Mouse (Mus musculus) lung, postnatal 4 days (tissue): ENCODE measurements around the gene Helz.

ENCODE experiments used
- DNase-seq, 2 experiments: peaks; one replicate each; pipeline ENCODE4 v3.0.0; 2021

Helz gene

DNA sequence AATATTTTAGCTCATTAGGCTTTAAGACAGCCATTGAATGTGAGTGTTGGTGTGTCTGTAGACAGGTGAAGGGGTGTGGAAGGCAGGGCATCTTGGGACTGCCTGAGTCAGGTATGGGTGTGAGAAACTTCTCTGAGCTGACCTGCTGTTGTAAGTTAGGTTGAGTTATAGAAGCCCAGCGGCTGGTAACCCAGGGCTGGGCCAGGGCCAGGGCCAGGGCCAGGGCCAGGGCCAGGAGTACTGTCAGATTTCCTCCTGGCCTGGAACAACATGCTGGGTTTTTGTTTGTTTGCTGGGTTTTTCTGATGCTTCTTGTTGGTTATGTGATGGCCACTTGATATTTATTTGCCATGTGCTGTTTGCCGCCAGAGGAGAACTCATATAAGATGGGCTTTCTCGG, 76.9 kb downstream of the Helz start:
- DNase-seq = no peak

GRCm38 (mm10) chr11:107625746-107626145, 78.0 kb downstream of the Helz start:
- DNase-seq = no peak

- DNase-seq = peak; percentile 59 to 72
Observed at GRCm38 (mm10) chr11:107629504-107629903, 81.8 kb downstream of the Helz start.

GRCm38 (mm10) chr11:107629951-107630350, 82.2 kb downstream of the Helz start:
- DNase-seq = no peak

DNA sequence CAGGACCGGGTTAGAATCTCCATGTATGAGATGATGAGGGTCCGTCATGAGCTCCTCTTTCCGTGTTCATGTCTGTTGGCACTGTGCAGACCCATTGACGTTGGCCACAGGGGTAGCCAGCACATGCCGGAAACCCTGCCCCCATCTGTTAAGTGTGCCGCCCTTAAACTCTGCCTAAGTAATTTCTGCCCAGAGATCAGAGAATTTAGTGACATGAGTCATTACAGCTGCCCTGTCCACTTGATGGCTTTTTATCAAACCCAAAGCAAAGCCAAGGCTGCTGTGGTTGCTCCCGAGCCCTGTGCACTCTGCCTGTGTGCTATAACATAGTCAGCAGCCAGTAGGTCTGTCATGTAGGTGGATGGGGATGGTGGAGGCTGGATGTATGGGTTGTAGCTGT, 83.4 kb downstream of the Helz start:
- DNase-seq = no peak

DNA sequence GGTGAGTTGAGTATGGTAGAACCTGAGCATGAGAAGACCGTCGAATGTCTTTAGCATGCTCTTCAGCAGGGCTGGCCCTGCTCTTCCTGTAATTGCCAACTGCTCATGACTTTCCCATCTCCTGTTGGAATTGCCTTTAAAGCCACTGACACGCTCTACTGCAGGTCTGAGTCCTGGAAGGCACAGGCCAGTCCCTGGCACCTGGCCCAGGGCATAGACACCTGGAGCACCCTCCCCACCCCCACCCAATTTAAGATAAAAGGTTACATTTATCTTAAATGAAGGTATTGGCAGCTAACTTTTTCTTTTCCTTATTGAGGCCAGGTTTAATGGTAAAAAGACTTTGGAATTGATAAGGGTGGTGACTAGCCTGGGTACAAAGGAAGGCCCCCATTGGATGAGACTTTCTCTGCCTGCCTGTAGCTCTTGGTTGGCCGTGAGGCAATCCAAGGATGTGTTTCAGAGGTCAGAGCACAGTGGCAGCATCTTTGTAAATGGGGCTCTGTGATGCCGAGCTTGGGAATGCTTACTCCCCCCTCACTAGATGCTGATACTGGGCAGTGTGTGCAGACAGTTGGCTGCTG, 85.9 kb downstream of the Helz start:
- DNase-seq = no peak

DNA sequence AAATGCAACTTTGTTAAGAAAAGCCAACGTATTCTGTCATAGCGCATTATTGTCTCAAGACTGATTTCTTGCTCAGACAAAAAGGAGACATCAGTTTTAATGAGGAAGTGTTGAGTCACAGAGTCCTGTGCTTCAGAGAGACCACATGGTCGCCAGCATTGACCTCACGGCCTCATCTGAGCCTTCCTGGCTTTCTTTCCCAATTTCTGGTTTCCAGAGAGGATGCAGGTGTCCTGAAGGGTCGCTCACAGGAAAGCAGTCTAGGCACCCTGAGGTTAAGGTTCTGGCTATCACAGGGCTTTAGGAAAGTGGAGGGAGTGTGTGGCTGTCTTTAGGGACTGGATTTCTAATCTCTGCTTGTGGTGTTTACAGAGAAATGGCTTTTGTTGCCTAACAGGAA, 90.4 kb downstream of the Helz start:
- DNase-seq = no peak

GRCm38 (mm10) chr11:107639657-107640056, 91.9 kb downstream of the Helz start:
- DNase-seq = no peak

- DNase-seq = no peak
Observed at GRCm38 (mm10) chr11:107644461-107644860, 96.7 kb downstream of the Helz start.

GRCm38 (mm10) chr11:107647330-107647729, 99.6 kb downstream of the Helz start:
- DNase-seq = no peak

DNA sequence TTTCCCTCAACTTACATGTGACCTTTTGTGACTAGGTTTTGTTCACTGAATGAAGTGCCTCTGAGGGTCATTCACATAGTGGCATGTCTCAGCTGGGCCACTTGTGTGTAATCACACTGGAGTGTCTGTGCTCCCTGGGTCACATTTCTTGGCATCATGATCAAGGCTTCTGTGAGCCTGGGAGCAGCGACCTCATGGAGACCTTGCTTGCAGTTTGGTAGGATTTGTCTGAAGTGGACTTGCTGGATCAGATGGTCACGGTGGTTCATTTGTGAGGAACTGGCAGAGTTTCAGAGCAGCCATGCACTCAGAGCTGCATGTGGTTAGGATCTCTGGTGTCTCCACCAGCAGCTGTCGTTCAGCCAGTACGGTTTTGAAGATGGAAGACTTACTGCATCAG, 100.9 kb downstream of the Helz start:
- DNase-seq = peak; percentile 39 to 78

DNA sequence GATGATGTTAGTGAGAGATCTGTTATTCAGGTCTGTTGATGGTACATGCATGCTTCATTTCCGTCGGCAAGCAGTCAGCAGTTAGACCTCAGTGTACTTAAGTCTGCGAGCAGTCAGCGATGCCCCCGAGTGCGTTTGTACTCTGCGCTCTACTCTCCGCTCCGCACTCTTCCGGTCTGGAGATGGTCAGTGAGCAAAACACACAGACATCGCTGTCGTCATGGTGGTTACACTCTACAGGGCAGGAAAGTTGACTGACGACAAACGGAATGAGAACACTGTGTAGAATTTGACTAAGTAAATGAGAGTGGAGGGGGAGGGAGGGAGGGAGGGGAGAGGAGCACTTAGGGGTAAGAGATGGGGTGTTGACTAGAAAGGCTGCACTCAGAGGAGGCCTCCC, 101.7 kb downstream of the Helz start:
- DNase-seq = no peak

DNA sequence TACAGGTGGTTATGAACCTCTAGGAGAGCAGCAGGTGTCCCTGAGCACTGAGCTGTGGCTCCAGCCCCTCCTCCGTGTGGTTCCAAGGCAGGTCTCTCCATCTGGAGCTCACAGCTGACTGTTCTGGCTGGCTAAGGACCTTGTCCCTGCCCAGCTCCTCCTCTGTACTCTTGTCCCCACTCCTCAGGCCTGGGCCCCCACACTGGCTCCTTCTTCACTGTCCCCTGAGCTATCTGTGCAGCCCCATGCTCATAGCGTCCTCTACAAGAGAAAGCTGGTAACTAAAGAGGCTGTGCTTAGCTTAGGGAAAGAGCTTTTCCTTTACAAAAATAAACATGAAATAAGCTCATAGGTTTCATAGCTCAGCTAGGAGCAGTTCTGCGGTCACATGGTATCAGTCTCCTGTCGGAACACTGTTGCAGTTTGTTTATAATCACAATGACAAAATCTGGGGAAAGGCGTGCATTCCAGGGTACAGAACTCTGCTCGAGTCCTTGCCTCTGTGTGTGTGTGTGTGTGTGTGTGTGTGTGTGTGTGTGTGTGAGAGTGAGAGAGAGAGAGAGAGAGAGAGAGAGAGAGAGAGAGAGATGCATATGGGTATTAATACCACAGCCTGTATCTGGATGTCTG, 102.8 kb downstream of the Helz start:
- no peak for DNase-seq

- DNase-seq = no peak
Observed at GRCm38 (mm10) chr11:107651391-107651790, 103.7 kb downstream of the Helz start.

DNA sequence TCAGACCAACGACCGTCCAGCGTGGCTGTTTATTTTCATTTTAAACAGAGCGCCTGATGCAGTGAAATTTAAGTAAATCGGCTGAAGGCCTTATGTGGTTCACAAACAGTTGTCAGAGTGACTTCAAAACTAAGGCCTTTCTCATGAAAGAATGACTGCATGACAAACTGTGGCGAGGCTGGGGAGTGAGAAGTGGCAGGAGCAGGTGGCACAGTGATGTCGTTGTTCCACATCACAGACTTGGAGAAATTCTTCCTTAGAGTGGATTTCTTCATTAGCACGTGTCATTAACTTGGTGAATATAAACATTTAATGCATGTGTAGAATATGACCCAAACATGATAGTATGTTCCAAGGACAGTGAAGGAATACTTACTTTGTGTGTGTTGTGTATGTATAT, 104.4 kb downstream of the Helz start:
- no peak for DNase-seq

- no peak for DNase-seq
Observed at GRCm38 (mm10) chr11:107655538-107655937, 107.8 kb downstream of the Helz start.

GRCm38 (mm10) chr11:107657117-107657516, 109.4 kb downstream of the Helz start:
- DNase-seq = no peak

GRCm38 (mm10) chr11:107660452-107660851, 112.7 kb downstream of the Helz start:
- no peak for DNase-seq

DNA sequence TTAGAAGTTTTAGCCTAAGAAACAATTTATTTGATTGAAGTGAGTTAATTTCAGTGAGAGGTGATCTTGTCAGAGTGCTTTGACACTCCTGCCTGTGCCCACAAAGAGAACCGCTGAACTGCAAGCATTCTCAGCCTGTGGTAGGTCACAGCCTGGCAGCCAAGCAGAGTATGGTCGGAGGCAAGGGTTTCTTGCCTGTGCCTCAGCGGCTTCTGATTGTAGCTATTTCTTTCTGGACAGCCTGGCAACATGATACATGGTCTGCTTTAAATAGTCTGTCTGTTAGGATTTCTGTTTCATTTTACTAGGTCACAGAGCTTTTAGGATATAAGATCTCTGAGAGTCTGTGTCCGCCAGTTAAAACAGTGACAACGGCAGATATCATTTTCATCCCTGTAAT, 114.9 kb downstream of the Helz start:
- no peak for DNase-seq

GRCm38 (mm10) chr11:107667542-107667941, 119.8 kb downstream of the Helz start:
- DNase-seq = no peak

DNA sequence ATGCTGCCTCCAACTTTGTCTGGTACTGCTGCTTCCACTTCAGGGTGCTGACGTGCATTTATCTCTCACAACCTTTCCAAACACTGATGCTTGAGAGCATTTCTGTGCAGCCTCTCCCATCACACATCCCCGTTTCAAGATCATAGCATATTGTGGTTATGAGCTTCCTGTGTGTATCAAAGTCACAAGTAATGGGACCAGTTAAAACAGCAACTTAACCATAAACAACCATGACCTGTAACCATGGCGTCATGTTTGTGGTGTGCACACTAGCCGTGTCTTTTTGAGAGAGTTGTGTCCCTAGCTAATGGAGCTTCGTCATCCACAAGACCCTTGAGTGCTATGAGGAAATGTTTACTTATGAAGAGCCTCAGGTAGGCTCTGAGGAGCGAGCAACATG, 120.5 kb downstream of the Helz start:
- no peak for DNase-seq

DNA sequence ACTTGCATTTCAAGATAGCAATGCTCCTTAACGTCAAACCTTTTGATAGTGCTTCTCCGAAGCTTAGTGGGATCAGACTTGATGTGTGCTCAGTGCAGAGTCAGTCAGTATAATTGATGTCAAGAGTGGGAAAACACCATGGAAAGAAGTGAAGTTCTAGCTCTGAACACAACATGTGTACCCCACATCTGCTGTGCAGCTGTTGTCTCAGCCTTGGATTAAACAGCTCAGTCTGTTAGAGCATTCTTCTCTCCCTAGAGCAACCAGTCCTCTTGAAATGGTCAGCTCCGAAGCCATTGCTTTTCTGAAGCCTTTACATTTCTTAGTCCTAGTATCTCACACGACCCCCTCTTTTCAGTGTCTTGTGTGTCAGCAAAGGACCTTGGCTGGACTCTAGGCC, 121.2 kb downstream of the Helz start:
- DNase-seq = no peak

DNA sequence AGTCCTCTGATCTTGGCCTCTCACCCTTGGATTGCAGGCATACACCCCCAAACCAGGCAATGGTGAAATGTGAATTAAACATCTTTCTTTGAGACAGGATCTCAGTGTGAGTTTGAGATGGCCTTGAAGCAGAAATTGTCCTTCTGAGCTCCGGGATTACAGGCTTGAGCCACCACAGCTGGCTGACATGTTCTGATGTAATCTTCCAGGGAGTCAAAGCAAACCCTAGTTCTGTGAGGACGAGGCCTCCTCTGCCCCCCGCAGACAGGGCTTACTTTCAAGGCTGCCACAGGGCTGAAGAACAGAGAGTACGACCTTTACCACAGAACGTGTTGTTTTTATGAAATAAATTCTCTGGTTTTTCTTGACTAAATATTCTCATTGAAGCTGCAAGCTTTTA, 126.3 kb downstream of the Helz start:
- no peak for DNase-seq

- DNase-seq = no peak
Observed at GRCm38 (mm10) chr11:107674601-107675000, 126.9 kb downstream of the Helz start.

GRCm38 (mm10) chr11:107675246-107675645, 127.5 kb downstream of the Helz start:
- no peak for DNase-seq
